8 mouse cellular contexts compared by ENCODE assay signal in the genomic region with DNA sequence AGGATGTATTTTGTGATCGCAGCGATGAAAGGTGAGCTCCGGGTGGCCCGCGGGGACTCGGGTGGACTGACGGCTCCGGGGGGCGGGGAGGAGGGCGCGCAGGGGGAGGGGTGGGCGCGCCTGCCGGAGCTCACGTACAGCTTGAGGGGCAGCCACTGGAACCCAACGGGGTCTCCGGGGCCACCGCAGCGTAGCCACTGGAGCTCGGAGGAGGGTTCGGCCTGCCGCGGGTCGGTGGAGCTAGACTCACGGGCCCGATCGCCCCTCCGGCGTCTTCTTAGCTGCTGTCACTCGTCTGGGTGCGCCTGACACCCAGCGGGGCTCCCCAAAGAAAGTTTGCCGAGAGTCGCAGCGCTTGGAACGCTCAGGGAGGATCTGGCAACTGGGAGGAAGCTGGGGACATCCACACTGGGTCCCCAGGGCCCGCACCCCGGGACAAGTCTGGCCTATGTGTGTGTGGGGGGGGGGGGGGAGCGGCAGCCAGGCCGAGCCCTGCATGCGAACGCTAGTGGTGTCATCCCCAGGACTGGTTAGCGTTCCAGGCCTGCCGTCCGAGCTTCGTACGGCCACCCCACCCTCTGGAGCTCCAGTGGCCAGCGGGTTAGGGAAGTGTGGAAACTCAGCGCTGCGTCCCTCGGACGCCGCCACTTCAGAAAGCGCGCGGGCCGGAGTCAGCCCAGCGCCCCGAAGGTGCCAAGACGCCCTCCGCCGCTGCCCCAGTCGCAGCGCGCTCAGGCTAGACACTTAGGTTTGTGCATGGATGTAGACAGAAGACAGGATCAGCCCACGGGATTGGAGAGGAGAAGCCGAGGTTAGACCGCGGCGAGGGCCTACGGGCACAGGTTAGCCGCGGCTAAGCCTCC.
DNase-seq lines count a peak whose midpoint lies in the region; ATAC-seq lines count a peak whose summit lies in the region.

No protein-coding gene starts in this region.

- peak overlapping the region; percentile 70 for H3K4me3 ChIP-seq in forebrain, embryonic 12.5 days (replicated peaks)
- H3K4me3 ChIP-seq in hindbrain, embryonic 14.5 days (replicated peaks; ENCODE audit: low read length): peak overlapping the region; percentile 82
- peak overlapping the region; percentile 62 for H3K4me3 ChIP-seq in midbrain, embryonic 15.5 days

- H3K36me3 ChIP-seq in forebrain, embryonic 12.5 days (replicated peaks): no peaks in the 10 kb centered on the region
- H3K36me3 ChIP-seq in hindbrain, embryonic 14.5 days (replicated peaks; ENCODE audit: control insufficient read depth, insufficient read depth): no peaks in the 10 kb centered on the region
- H3K36me3 ChIP-seq in midbrain, embryonic 15.5 days (replicated peaks): no peaks in the 10 kb centered on the region

- peak; percentile 60 for ATAC-seq in forebrain, embryonic 12.5 days (ENCODE audit: low FRiP score)
- ATAC-seq in hindbrain, embryonic 14.5 days (ENCODE audit: low FRiP score): peak; percentile 63
- ATAC-seq in midbrain, embryonic 15.5 days (replicated peaks): peak; percentile 71

- 0 out of 2 replicates have a peak overlapping the region, but pooled peaks have one; percentile 36 for H3K27ac ChIP-seq in forebrain, embryonic 12.5 days
- H3K27ac ChIP-seq in hindbrain, embryonic 14.5 days: peak overlapping the region; percentile 54; the same call in 1 of the 2 replicates
- H3K27ac ChIP-seq in midbrain, embryonic 15.5 days: peak overlapping the region; percentile 36

- peak overlapping the region; percentile 97 for H3K4me2 ChIP-seq in forebrain, embryonic 12.5 days
- H3K4me2 ChIP-seq in hindbrain, embryonic 14.5 days (replicated peaks): peak overlapping the region; percentile 98
- H3K4me2 ChIP-seq in midbrain, embryonic 15.5 days: peak overlapping the region; percentile 85

- H3K9me3 ChIP-seq in forebrain, embryonic 12.5 days: no peaks in the 10 kb centered on the region
- H3K9me3 ChIP-seq in hindbrain, embryonic 14.5 days (ENCODE audit: control insufficient read depth, low read length): no peaks in the 10 kb centered on the region
- no peaks in the 10 kb centered on the region for H3K9me3 ChIP-seq in midbrain, embryonic 15.5 days

- H3K27me3 ChIP-seq in forebrain, embryonic 12.5 days: peaks cover 41% of the 10 kb centered on the region
- H3K27me3 ChIP-seq in hindbrain, embryonic 14.5 days (ENCODE audit: control insufficient read depth, insufficient read depth, low read length): peaks cover 38% of the 10 kb centered on the region
- H3K27me3 ChIP-seq in midbrain, embryonic 15.5 days (replicated peaks): peaks cover 12% of the 10 kb centered on the region

- peak overlapping the region; percentile 72 for H3K9ac ChIP-seq in forebrain, embryonic 12.5 days
- H3K9ac ChIP-seq in hindbrain, embryonic 14.5 days: peak overlapping the region; percentile 69
- H3K9ac ChIP-seq in midbrain, embryonic 15.5 days: peak overlapping the region; percentile 53

- H3K4me1 ChIP-seq in forebrain, embryonic 12.5 days: peaks cover 21% of the 10 kb centered on the region
- H3K4me1 ChIP-seq in hindbrain, embryonic 14.5 days (replicated peaks; ENCODE audit: control insufficient read depth, insufficient read depth, low read length): peaks cover 18% of the 10 kb centered on the region; the same call in 1 of the 2 replicates
- peaks cover 25% of the 10 kb centered on the region for H3K4me1 ChIP-seq in midbrain, embryonic 15.5 days

- WGBS in forebrain, embryonic 12.5 days: under 1% methylated on average over 70 of the region's 73 CpGs
- under 1% methylated on average over 65 of the region's 73 CpGs for WGBS in hindbrain, embryonic 14.5 days
- WGBS in midbrain, embryonic 15.5 days: under 1% methylated on average over 71 of the region's 73 CpGs

- peak; percentile 51 to 73 for DNase-seq in heart, adult 18-20 months
- no peak for DNase-seq in heart, adult 8-10 months (ENCODE audit: low spot score)
- DNase-seq in brain, adult 2 months (ENCODE audit: low read depth, low spot score): peak; percentile 33
- DNase-seq in hindbrain, embryonic 14.5 days (ENCODE audit: low spot score): no peak
- DNase-seq in liver: peak; percentile 7
- DNase-seq in thymus, adult 18-20 months: peak; percentile 10 to 44

Comparison
In these comparisons a context has a peak if more than half of its experiments do, and no peak if none do; other contexts are left out.
1. DNase-seq: peak in heart, adult 18-20 months (2 of 2), brain, adult 2 months (single experiment), liver (single experiment) and thymus, adult 18-20 months (2 of 2); none in heart, adult 8-10 months (single experiment) and hindbrain, embryonic 14.5 days (single experiment).
2. Peak in every context shown above with its lines, with median percentiles within 50 percentile points of each other: ATAC-seq, H3K27ac ChIP-seq, H3K4me2 ChIP-seq, H3K4me3 ChIP-seq and H3K9ac ChIP-seq.